Mouse (Mus musculus) v-Abl transformed pro-B cells (cell line): Measurements from ENCODE around the gene Rasgef1b.

Experiments
- in situ Hi-C, 2 experiments: fragments of 400-800 bp; cut with MboI; formaldehyde crosslinking; loops; one replicate each; pipeline ENCODE4 v1.15.1; 2025; ENCODE audit not compliant: unreplicated experiment in 2 of 2

Rasgef1b gene

GRCm38 (mm10) chr5:99233176-99233575 is 495.7 kb downstream of the Rasgef1b start:
- in situ Hi-C loops, result no loop called here

- in situ Hi-C loops, result no loop called here
Observed at GRCm38 (mm10) chr5:99232410-99232809, 496.5 kb downstream of the Rasgef1b start.

GRCm38 (mm10) chr5:99230476-99230875 is 498.4 kb downstream of the Rasgef1b start:
- in situ Hi-C loops, result no loop called here

GRCm38 (mm10) chr5:99227361-99227760 is 501.5 kb downstream of the Rasgef1b start:
- in situ Hi-C loops, result no loop called here

- in situ Hi-C loops, result loop anchor here in 1 of 2 experiments (25.0 kb wide), 1 partner anchor 1713 kb away; no protein-coding TSS in a partner anchor
Observed at GRCm38 (mm10) chr5:99224571-99225011, 504.3 kb downstream of the Rasgef1b start.

- in situ Hi-C loops, result loop anchor here in 1 of 2 experiments (25.0 kb wide), 1 partner anchor 1713 kb away; no protein-coding TSS in a partner anchor
Observed at GRCm38 (mm10) chr5:99223869-99224498, 504.9 kb downstream of the Rasgef1b start.

- in situ Hi-C loops, result loop anchor here in 1 of 2 experiments (25.0 kb wide), 1 partner anchor 1719 kb away; no protein-coding TSS in a partner anchor
Observed at GRCm38 (mm10) chr5:99218385-99218784, 510.5 kb downstream of the Rasgef1b start.

- in situ Hi-C loops, result loop anchor here in 1 of 2 experiments (25.0 kb wide), 1 partner anchor 1721 kb away; no protein-coding TSS in a partner anchor
Observed at GRCm38 (mm10) chr5:99216588-99217152, 512.2 kb downstream of the Rasgef1b start.

GRCm38 (mm10) chr5:99215207-99216157 is 513.4 kb downstream of the Rasgef1b start:
- in situ Hi-C loops, result loop anchor here in 1 of 2 experiments (25.0 kb wide), 1 partner anchor 1722 kb away; no protein-coding TSS in a partner anchor

GRCm38 (mm10) chr5:99214400-99214799 is 514.5 kb downstream of the Rasgef1b start:
- in situ Hi-C loops, result loop anchor here in 1 of 2 experiments (25.0 kb wide), 1 partner anchor 1723 kb away; no protein-coding TSS in a partner anchor

- in situ Hi-C loops, result loop anchor here in 1 of 2 experiments (25.0 kb wide), 1 partner anchor 1724 kb away; no protein-coding TSS in a partner anchor
Observed at GRCm38 (mm10) chr5:99213211-99213610, 515.7 kb downstream of the Rasgef1b start.

- in situ Hi-C loops, result loop anchor here in 1 of 2 experiments (10.0 to 25.0 kb wide), 3 partner anchors 1121 to 1734 kb away; no protein-coding TSS in a partner anchor
Observed at GRCm38 (mm10) chr5:99203475-99203874, 525.4 kb downstream of the Rasgef1b start.

GRCm38 (mm10) chr5:99202074-99202837 is 526.6 kb downstream of the Rasgef1b start:
- in situ Hi-C loops, result loop anchor here in 1 of 2 experiments (10.0 to 25.0 kb wide), 3 partner anchors 1123 to 1735 kb away; no protein-coding TSS in a partner anchor

- in situ Hi-C loops, result no loop called here
Observed at GRCm38 (mm10) chr5:99195436-99195835, 533.4 kb downstream of the Rasgef1b start.

- in situ Hi-C loops, result no loop called here
Observed at GRCm38 (mm10) chr5:99190941-99191800, 537.7 kb downstream of the Rasgef1b start.

GRCm38 (mm10) chr5:99183637-99184036 is 545.2 kb downstream of the Rasgef1b start:
- in situ Hi-C loops, result no loop called here

GRCm38 (mm10) chr5:99174608-99175385 is 554.1 kb downstream of the Rasgef1b start:
- in situ Hi-C loops, result no loop called here

GRCm38 (mm10) chr5:99169836-99170235 is 559.0 kb downstream of the Rasgef1b start:
- in situ Hi-C loops, result no loop called here
